In genomic region chr12:75290524-75290923, GRCm38 (mm10) we compare ENCODE assay signal across 23 mouse cellular contexts. TPM values are rescaled to one million over a fixed set of nuclear protein-coding genes. Genes with fewer than 3 reads are reported as not detected.
DNase-seq lines count a peak whose midpoint lies in the region; ATAC-seq and TF ChIP-seq lines count a peak whose summit lies in the region.
"Had no signal": no experiment of that assay in that cellular context is flagged by ENCODE, and none has a peak within 500 bp of the region (broad histone marks: within the 10 kb centered on the region; RNA-seq: fewer than 3 reads in every experiment).

No protein-coding gene starts in this region.

- intact Hi-C loops in left cerebral cortex, postnatal 25 days (cut with DNase I) = no loop called here
- intact Hi-C loops in left cerebral cortex, postnatal 4 days (cut with DNase I) = no loop called here

- no peak for ATAC-seq in forebrain, postnatal 0 days
- no peak for ATAC-seq in forebrain, embryonic 15.5 days (replicated peaks)
- ATAC-seq: forebrain, embryonic 13.5 days; intestine, embryonic 16.5 days had no signal

- H3K4me2 ChIP-seq in forebrain, postnatal 0 days (ENCODE audit: low read depth) = no peak overlapping the region
- H3K4me2 ChIP-seq in forebrain, embryonic 15.5 days (replicated peaks) = no peak overlapping the region
- H3K4me2 ChIP-seq: embryonic facial prominence, embryonic 12.5 days; forebrain, embryonic 13.5 days; hindbrain, embryonic 15.5 days had no signal

- no peak for TF ChIP-seq CTCF in forebrain, postnatal 0 days (IDR thresholded peaks at IDR 0.05; ENCODE audit: low read depth)

- WGBS in forebrain, postnatal 0 days = 49% methylated on average over 2 of the region's 2 CpGs
- 75% methylated on average over 2 of the region's 2 CpGs for WGBS in forebrain, embryonic 15.5 days

- no peak overlapping the region for H3K9ac ChIP-seq in forebrain, postnatal 0 days
- no peak overlapping the region for H3K9ac ChIP-seq in forebrain, embryonic 15.5 days (replicated peaks)
- H3K9ac ChIP-seq: embryonic facial prominence, embryonic 12.5 days; forebrain, embryonic 13.5 days; hindbrain, embryonic 15.5 days had no signal

- H3K4me3 ChIP-seq in forebrain, postnatal 0 days (ENCODE audit: low read depth, low read length) = no peak overlapping the region
- H3K4me3 ChIP-seq in forebrain, embryonic 15.5 days = no peak overlapping the region
- H3K4me3 ChIP-seq: embryonic facial prominence, embryonic 12.5 days; forebrain, embryonic 13.5 days; heart, embryonic 10.5 days; hindbrain, embryonic 10.5 days; hindbrain, embryonic 15.5 days had no signal

- no peak overlapping the region for H3K27ac ChIP-seq in forebrain, postnatal 0 days (ENCODE audit: low read depth, low read length)
- H3K27ac ChIP-seq in forebrain, embryonic 15.5 days (replicated peaks) = no peak overlapping the region
- H3K27ac ChIP-seq: embryonic facial prominence, embryonic 12.5 days; forebrain, embryonic 13.5 days; heart, embryonic 10.5 days; hindbrain, embryonic 10.5 days; hindbrain, embryonic 15.5 days had no signal

- no peaks in the 10 kb centered on the region for H3K36me3 ChIP-seq in forebrain, postnatal 0 days (ENCODE audit: insufficient read depth)
- no peaks in the 10 kb centered on the region for H3K36me3 ChIP-seq in forebrain, embryonic 15.5 days
- H3K36me3 ChIP-seq: embryonic facial prominence, embryonic 12.5 days; heart, embryonic 10.5 days; hindbrain, embryonic 10.5 days; hindbrain, embryonic 15.5 days had no signal

- H3K27me3 ChIP-seq in forebrain, postnatal 0 days (ENCODE audit: insufficient read depth, low read length) = no peaks in the 10 kb centered on the region
- no peaks in the 10 kb centered on the region for H3K27me3 ChIP-seq in forebrain, embryonic 15.5 days
- H3K27me3 ChIP-seq: embryonic facial prominence, embryonic 12.5 days; forebrain, embryonic 13.5 days; hindbrain, embryonic 15.5 days had no signal

- H3K4me1 ChIP-seq in forebrain, postnatal 0 days (ENCODE audit: insufficient read depth) = no peaks in the 10 kb centered on the region
- H3K4me1 ChIP-seq in forebrain, embryonic 15.5 days = no peaks in the 10 kb centered on the region
- H3K4me1 ChIP-seq: embryonic facial prominence, embryonic 12.5 days; forebrain, embryonic 13.5 days; hindbrain, embryonic 15.5 days had no signal

- peak; percentile 18 for DNase-seq in forebrain, postnatal 0 days
- DNase-seq in left cerebral cortex, postnatal 25 days (ENCODE audit: low spot score in 2 of 2) = peak; percentile 3 to 75
- DNase-seq in left cerebral cortex, postnatal 4 days = no peak
- DNase-seq in NIH3T3 (ENCODE audit: low read depth) = peak; percentile 80
- peak; percentile 73 for DNase-seq in fibroblast of lung, adult 2 months (ENCODE audit: low read depth)
- no peak for DNase-seq in kidney, postnatal 4 days
- DNase-seq in retina, embryonic 14.5 days (ENCODE audit: low spot score) = no peak
- DNase-seq: adrenal gland, adult 8-10 months; adrenal gland, postnatal 36 days; cerebellum, adult 11 months; cerebellum, adult 8-10 months; cerebellum, postnatal 25 days; gastrocnemius, postnatal 10 days; heart, adult 18-20 months; heart, postnatal 14 days had no signal

- no peaks in the 10 kb centered on the region for H3K9me3 ChIP-seq in forebrain, postnatal 0 days (ENCODE audit: low read length)
- no peaks in the 10 kb centered on the region for H3K9me3 ChIP-seq in forebrain, embryonic 15.5 days
- H3K9me3 ChIP-seq: embryonic facial prominence, embryonic 12.5 days; forebrain, embryonic 13.5 days; heart, embryonic 10.5 days; hindbrain, embryonic 10.5 days; hindbrain, embryonic 15.5 days had no signal

RNA-seq across cellular contexts. Expression of gene Rhoj, which starts 17.6 kb away (rescaled TPM):
- total RNA-seq in forebrain, postnatal 0 days (2014; rRNA removed) = 10.2 and 11.4 TPM in 2 replicates
- 11.8 and 11.9 TPM in 2 replicates for polyA plus RNA-seq in forebrain, postnatal 0 days (2015; fragmentation: Nextera tagmentation; extraction: Ambion mirVana)
- 13.8 and 15.0 TPM in 2 replicates for polyA plus RNA-seq in forebrain, embryonic 15.5 days (2015; fragmentation: Nextera tagmentation; extraction: Ambion mirVana)
- total RNA-seq in left cerebral cortex, postnatal 25 days (2021) = 1 to 10 TPM; 3.6 to 4.6 TPM
- total RNA-seq in left cerebral cortex, postnatal 4 days (2021) = 1 to 10 TPM; 7.4 to 8.4 TPM
- total RNA-seq: MEL had no signal

Comparison
In these comparisons a context has a peak if more than half of its experiments do, and no peak if none do; other contexts are left out.
1. DNase-seq: peak in forebrain, postnatal 0 days (single experiment), left cerebral cortex, postnatal 25 days (2 of 2), NIH3T3 (single experiment) and fibroblast of lung, adult 2 months (single experiment); none in left cerebral cortex, postnatal 4 days (single experiment), kidney, postnatal 4 days (0 of 2) and retina, embryonic 14.5 days (single experiment).